Mouse (Mus musculus): ENCODE data around the gene Glud1.
"Not testable (repeated sequence)": the region's sequence is repeated elsewhere in the genome, so short reads cannot be mapped to it uniquely, and the experiment has no call there.

Glud1 gene

GRCm38 (mm10) chr14:34352523-34352922 lies 42.0 kb downstream of the Glud1 start:
- DNase-seq (ENCODE audit: low spot score), result no peak

- DNase-seq (ENCODE audit: low spot score), result no peak
Measured at GRCm38 (mm10) chr14:34353326-34353725, 42.8 kb downstream of the Glud1 start.

GRCm38 (mm10) chr14:34354456-34354855 lies 43.9 kb downstream of the Glud1 start:
- DNase-seq (ENCODE audit: low spot score), result no peak

GRCm38 (mm10) chr14:34355301-34355700 lies 44.8 kb downstream of the Glud1 start, which contains the start of gene Fam25c:
Gene Fam25c (minus strand): TSS chr14:34355433.
- DNase-seq (ENCODE audit: low spot score), result no peak

- DNase-seq (ENCODE audit: low spot score), result no peak
Measured at GRCm38 (mm10) chr14:34357671-34358455, 47.3 kb downstream of the Glud1 start.

GRCm38 (mm10) chr14:34359676-34360244 lies 49.2 kb downstream of the Glud1 start:
- DNase-seq (ENCODE audit: low spot score), result no peak

- DNase-seq (ENCODE audit: low spot score), result no peak
Measured at GRCm38 (mm10) chr14:34360251-34360650, 49.7 kb downstream of the Glud1 start.

- DNase-seq (ENCODE audit: low spot score), result no peak
Measured at GRCm38 (mm10) chr14:34362135-34362534, 51.6 kb downstream of the Glud1 start.

- DNase-seq (ENCODE audit: low spot score), result peak; percentile 82
Measured at GRCm38 (mm10) chr14:34362726-34363445, 52.4 kb downstream of the Glud1 start.

- DNase-seq (ENCODE audit: low spot score), result peak; percentile 61
Measured at GRCm38 (mm10) chr14:34363490-34364253, 53.1 kb downstream of the Glud1 start.

- not testable (repeated sequence) for DNase-seq (ENCODE audit: low spot score)
Measured at GRCm38 (mm10) chr14:34364254-34365146, 54.0 kb downstream of the Glud1 start.

- no peak for DNase-seq (ENCODE audit: low spot score)
Measured at GRCm38 (mm10) chr14:34365147-34365507, 54.6 kb downstream of the Glud1 start.

GRCm38 (mm10) chr14:34370203-34370602 lies 59.7 kb downstream of the Glud1 start:
- DNase-seq (ENCODE audit: low spot score), result no peak

- no peak for DNase-seq (ENCODE audit: low spot score)
Measured at GRCm38 (mm10) chr14:34370921-34371320, 60.4 kb downstream of the Glud1 start.

GRCm38 (mm10) chr14:34371763-34372162 lies 61.2 kb downstream of the Glud1 start:
- DNase-seq (ENCODE audit: low spot score), result no peak

GRCm38 (mm10) chr14:34372646-34373045 lies 62.1 kb downstream of the Glud1 start:
- peak; percentile 64 for DNase-seq (ENCODE audit: low spot score)

GRCm38 (mm10) chr14:34373581-34373980 lies 63.1 kb downstream of the Glud1 start:
- DNase-seq (ENCODE audit: low spot score), result no peak

- peak; percentile 44 for DNase-seq (ENCODE audit: low spot score)
Measured at GRCm38 (mm10) chr14:34374577-34374976, 64.0 kb downstream of the Glud1 start, which contains the start of gene Sncg. Gene Sncg (minus strand): TSS chr14:34374789.

- DNase-seq (ENCODE audit: low spot score), result no peak
Measured at GRCm38 (mm10) chr14:34375415-34375904, 64.9 kb downstream of the Glud1 start, which contains the start of gene Mmrn2. Gene Mmrn2 (plus strand): TSS chr14:34375465.

GRCm38 (mm10) chr14:34375941-34376340 lies 65.4 kb downstream of the Glud1 start:
- DNase-seq (ENCODE audit: low spot score), result no peak

GRCm38 (mm10) chr14:34377121-34377520 lies 66.6 kb downstream of the Glud1 start:
- DNase-seq (ENCODE audit: low spot score), result no peak

Data from embryo, embryonic 10.5 days (tissue).